Mouse (Mus musculus): Measurements from ENCODE around the gene Sf1. TPM values are rescaled to one million over a fixed set of nuclear protein-coding genes. Genes with fewer than 3 reads are reported as not detected.

The Sf1 gene
- polyA plus RNA-seq, 1 experiment from 2014 or later, result 129 TPM

DNA sequence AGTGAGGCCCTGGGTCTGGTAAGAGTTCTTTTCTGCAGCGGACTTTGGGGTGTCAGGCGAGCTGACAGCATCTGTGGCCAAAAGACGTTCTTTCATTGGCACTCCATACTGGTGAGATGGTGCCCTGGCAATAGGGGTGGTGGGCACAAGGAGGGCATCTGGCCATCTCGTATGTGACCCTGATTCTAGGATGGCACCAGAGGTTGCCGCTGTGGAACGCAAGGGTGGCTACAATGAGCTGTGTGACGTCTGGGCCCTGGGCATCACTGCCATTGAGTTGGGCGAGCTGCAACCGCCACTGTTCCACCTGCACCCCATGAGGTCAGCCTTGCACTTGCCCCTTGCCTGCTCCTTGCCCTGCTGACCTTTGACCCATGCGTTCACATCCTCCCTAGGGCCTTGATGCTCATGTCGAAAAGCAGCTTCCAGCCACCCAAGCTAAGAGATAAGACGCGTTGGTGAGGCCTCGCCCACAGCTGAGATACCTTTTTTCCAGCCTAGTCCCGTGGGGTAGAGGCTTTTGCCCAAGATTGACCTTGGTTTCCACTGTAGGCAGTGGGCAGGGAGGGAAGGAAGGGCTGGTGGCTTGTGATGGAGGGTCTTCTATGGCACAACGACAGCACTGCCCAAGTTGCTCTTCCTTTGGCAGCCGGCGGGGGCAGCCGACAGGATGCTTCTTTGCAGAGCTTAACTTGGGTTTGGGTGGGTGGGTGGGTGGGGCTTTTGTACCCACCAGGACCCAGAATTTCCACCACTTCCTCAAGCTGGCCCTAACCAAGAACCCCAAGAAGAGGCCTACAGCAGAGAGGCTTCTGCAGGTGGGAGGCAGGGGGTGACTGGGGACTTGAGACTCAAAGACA lies 20.2 kb upstream of the Sf1 start:
- no peak overlapping the region for H3K4me2 ChIP-seq (replicated peaks)
- H3K9me3 ChIP-seq, result no peaks in the 10 kb centered on the region
- ATAC-seq, result no peak
- H3K27me3 ChIP-seq (replicated peaks), result no peaks in the 10 kb centered on the region
- no peak overlapping the region for H3K27ac ChIP-seq
- peaks cover 32% of the 10 kb centered on the region for H3K36me3 ChIP-seq
- no peak overlapping the region for H3K9ac ChIP-seq
- WGBS, result 81% methylated on average over 19 of the region's 19 CpGs
- H3K4me3 ChIP-seq (replicated peaks), result no peak overlapping the region
- H3K4me1 ChIP-seq (replicated peaks), result peaks cover 20% of the 10 kb centered on the region

DNA sequence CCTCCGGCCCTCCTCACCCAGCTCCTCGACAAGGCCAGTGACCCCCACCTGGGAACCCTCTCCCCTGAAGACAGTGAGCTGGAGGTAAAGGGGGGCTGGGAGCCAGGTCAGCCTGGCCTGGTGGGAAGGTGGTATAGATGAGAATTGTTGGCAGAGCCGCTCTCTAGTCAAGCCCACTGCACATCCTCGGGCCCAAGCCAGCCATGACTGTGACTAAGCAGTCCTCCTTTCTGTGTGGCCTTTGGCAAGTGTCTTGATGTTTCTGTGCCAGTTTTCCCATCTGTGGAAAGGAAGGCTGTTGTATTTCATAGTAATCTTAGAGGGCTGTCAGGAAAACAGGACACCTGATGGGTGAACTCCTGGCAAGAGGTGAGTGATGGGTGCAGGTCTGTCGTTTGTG lies 19.5 kb upstream of the Sf1 start:
- Histone ChIP-seq H3K27ac (no peak overlapping the region), H3K4me1 (replicated peaks) (peaks cover 24% of the 10 kb centered on the region), H3K4me3 (replicated peaks) (no peak overlapping the region), H3K9me3 (no peaks in the 10 kb centered on the region), H3K4me2 (replicated peaks) (no peak overlapping the region), H3K27me3 (replicated peaks) (no peaks in the 10 kb centered on the region), H3K9ac (no peak overlapping the region), H3K36me3 (peaks cover 25% of the 10 kb centered on the region)
- WGBS, result 86% methylated on average over 5 of the region's 5 CpGs
- ATAC-seq, result no peak

DNA sequence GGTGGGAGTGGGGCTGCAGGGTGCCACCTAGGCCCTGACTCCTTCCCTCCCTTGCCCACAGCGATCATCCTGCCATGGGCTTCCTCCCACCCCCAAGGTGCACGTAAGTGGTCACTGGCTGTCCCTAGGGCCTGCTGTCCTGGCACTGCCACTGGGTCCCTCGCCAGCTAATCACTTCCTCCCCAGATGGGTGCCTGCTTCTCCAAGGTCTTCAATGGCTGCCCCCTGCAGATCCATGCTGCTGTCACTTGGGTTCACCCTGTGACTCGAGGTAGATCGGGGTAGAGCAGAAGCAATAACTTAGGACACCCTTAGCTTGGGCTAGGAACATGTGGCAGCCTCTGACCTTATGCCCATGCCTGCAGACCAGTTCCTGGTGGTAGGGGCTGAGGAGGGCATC lies 17.5 kb upstream of the Sf1 start:
- Histone ChIP-seq H3K36me3 (0 out of 2 replicates have a peak, but pooled peaks cover 13% of the 10 kb centered on the region), H3K27ac (no peak overlapping the region), H3K4me2 (replicated peaks) (no peak overlapping the region), H3K9ac (no peak overlapping the region), H3K9me3 (no peaks in the 10 kb centered on the region), H3K4me1 (replicated peaks) (peaks cover 18% of the 10 kb centered on the region), H3K27me3 (replicated peaks) (no peaks in the 10 kb centered on the region), H3K4me3 (replicated peaks) (no peak overlapping the region)
- ATAC-seq, result no peak
- 90% methylated on average over 5 of the region's 5 CpGs for WGBS

DNA sequence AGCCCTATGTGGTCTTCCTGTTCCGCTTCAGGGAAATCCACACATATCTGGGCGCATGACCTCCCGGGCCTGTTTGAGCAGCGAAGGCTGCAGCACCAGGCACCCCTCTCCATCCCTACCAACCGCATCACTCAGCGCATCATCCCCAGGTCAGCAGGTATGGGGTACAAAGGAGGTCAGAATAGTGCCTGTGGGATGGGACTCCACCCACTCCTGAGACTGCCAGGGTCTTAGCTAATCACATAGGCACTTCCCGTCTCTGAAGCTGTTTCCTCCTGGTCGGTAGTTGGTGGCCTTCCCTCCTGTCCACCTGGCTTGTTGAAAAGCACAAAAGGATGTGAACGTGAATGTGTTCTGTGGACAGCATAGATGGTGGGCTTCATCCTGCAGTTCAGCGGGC lies 16.8 kb upstream of the Sf1 start:
- H3K9ac ChIP-seq, result no peak overlapping the region
- ATAC-seq, result no peak
- 0 out of 2 replicates have a peak, but pooled peaks cover 13% of the 10 kb centered on the region for H3K36me3 ChIP-seq
- H3K27me3 ChIP-seq (replicated peaks), result no peaks in the 10 kb centered on the region
- H3K27ac ChIP-seq, result no peak overlapping the region
- H3K4me2 ChIP-seq (replicated peaks), result no peak overlapping the region
- H3K9me3 ChIP-seq, result no peaks in the 10 kb centered on the region
- 81% methylated on average over 10 of the region's 10 CpGs for WGBS
- no peak overlapping the region for H3K4me3 ChIP-seq (replicated peaks)
- peaks cover 14% of the 10 kb centered on the region for H3K4me1 ChIP-seq (replicated peaks)

DNA sequence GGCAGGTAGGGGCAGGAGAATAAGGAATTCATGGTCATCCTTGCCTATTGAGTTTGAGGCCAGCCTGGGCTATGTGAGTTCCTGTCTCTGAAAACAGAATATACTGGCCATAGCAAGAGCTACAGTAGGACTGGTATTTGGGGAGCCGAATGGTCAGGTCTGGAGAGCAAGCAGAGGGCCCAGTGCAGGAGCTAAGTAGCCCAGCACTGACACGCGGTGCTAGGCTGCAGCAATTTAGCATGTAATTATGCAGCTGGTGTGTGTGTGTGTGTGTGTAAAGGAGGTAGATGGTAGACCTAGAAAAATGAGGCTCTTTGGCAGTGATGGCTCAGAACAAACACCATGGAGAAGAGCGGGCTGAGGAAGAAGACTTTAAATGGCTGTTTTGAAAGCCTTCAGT lies 15.9 kb upstream of the Sf1 start:
- Histone ChIP-seq H3K9me3 (no peaks in the 10 kb centered on the region), H3K4me2 (replicated peaks) (no peak overlapping the region), H3K27me3 (replicated peaks) (no peaks in the 10 kb centered on the region), H3K36me3 (0 out of 2 replicates have a peak, but pooled peaks cover 13% of the 10 kb centered on the region), H3K4me1 (replicated peaks) (0 out of 2 replicates have a peak, but pooled peaks cover 12% of the 10 kb centered on the region), H3K4me3 (replicated peaks) (no peak overlapping the region), H3K27ac (no peak overlapping the region), H3K9ac (no peak overlapping the region)
- no peak for ATAC-seq
- WGBS, result 91% methylated on average over 4 of the region's 4 CpGs

DNA sequence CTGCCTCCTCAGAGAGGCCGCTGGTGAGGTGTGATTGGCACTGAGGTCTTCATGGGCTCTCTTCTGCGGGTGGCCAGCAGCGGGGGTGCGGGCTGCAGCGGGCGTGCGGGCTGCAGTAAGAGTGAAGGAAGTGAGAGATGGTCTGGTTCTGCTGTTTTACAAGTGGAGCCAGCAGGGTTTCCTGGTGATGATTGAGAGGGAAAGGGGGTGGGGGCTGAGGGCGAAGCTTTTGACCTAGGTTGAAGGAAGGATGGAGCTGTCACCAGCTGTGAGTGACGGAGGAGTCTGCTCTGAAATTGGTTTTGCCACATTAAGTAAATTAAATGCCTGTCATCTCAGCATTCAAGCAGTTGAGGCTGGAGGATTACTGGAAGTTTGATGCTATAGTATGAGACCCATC lies 14.8 kb upstream of the Sf1 start:
- ATAC-seq, result no peak
- Histone ChIP-seq H3K27me3 (replicated peaks) (no peaks in the 10 kb centered on the region), H3K9me3 (no peaks in the 10 kb centered on the region), H3K4me1 (replicated peaks) (0 out of 2 replicates have a peak, but pooled peaks cover 8% of the 10 kb centered on the region), H3K27ac (no peak overlapping the region), H3K36me3 (0 out of 2 replicates have a peak, but pooled peaks cover 13% of the 10 kb centered on the region), H3K9ac (no peak overlapping the region), H3K4me2 (replicated peaks) (no peak overlapping the region), H3K4me3 (replicated peaks) (no peak overlapping the region)
- 73% methylated on average over 9 of the region's 9 CpGs for WGBS

DNA sequence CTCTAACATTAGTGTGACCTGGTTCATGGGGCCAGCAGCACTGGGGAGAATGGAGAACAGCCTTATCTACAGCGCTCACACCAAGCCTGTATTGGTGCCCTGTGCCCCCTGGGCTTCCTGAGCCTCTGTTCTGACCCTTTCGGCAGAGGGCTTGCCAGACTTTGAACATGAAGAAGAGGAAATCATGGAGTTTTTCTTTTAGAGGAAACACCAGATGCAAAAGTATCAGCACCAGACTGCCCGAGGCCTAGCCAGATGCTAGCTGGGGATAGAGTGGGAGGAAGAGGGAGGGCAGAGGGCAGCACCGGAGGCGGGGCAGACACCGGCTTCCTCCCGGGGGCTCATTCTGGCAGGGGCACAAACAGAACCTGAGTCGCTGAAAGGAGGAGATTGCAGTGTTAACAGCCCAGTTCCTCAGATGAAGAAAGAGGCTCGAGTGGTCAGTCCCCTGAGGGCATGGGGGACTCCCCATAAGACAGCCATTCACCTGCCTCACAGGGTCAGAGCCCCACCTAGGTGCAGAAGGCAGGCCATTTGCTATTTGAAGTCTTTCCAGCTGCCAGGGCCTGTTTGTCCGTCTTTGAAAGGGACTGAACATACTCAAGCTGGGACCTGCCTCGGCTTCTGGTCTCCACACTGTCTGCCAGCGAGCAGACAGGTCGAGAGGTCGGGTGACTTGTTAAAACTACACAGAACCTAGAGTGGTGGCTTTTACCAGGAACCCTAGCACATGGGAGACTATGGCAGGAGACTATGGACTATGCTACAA lies 14.1 kb upstream of the Sf1 start:
- no peak overlapping the region for H3K4me2 ChIP-seq (replicated peaks)
- ATAC-seq, result no peak
- H3K9ac ChIP-seq, result no peak overlapping the region
- 0 out of 2 replicates have a peak, but pooled peaks cover 7% of the 10 kb centered on the region for H3K36me3 ChIP-seq
- H3K27me3 ChIP-seq (replicated peaks), result no peaks in the 10 kb centered on the region
- no peak overlapping the region for H3K4me3 ChIP-seq (replicated peaks)
- H3K9me3 ChIP-seq, result no peaks in the 10 kb centered on the region
- WGBS, result 39% methylated on average over 14 of the region's 14 CpGs
- H3K27ac ChIP-seq, result no peak overlapping the region
- 0 out of 2 replicates have a peak, but pooled peaks cover 8% of the 10 kb centered on the region for H3K4me1 ChIP-seq (replicated peaks)

DNA sequence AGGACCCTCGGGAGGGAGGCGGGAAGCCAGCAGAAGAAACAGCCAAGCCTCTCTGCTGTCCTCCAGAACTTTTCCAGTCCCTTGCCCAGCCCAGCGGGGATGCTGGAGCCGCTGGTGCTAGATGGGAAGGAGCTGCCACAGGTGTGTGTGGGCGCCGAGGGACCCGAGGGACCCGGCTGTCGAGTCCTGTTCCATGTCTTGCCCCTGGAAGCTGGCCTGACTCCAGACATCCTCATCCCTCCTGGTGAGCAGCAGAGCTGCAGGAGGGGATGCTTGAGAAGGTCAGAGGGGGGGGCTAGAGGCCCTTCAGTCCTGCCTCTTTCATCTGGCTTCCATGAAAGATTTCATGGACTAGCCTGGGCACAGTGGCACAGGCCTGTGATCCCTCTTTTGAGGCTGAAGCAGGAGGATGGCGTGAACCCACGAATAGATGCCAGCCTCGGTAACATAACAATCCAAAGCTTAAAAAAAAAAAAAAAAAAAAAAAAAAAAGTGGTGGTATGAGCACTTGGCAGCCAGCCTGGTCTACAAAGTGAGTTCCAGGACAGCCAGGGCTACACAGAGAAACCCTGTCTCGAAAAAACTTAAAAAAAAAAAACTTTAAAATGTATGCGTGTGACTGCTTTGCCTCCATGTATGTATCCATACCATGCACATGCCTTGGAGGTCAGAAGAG lies 11.9 kb upstream of the Sf1 start:
- Histone ChIP-seq H3K9me3 (no peaks in the 10 kb centered on the region), H3K4me1 (replicated peaks) (0 out of 2 replicates have a peak, but pooled peaks cover 8% of the 10 kb centered on the region), H3K9ac (no peak overlapping the region), H3K4me3 (replicated peaks) (no peak overlapping the region), H3K4me2 (replicated peaks) (no peak overlapping the region), H3K36me3 (no peaks in the 10 kb centered on the region), H3K27ac (no peak overlapping the region), H3K27me3 (replicated peaks) (no peaks in the 10 kb centered on the region)
- ATAC-seq, result no peak
- 67% methylated on average over 14 of the region's 14 CpGs for WGBS

DNA sequence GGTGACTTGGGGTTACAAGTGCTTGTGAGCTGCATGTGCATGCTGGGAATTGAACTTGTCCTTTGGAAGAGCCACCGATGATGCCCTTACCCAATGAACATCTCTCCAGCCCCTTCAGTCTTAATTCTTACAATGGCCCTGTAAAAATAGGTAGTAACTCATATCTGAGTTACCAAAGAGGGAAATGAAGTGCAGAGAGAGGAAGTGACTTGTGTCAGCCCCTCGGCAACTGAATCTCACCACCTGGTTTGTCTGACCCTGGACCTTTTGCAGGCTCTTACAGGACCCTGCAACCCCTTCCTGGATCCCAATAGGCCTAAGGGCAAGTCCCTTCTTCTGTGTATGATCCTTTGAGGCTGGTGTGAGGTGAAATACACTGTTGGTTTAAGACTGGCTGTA lies 11.4 kb upstream of the Sf1 start:
- WGBS, result 87% methylated on average over 2 of the region's 2 CpGs
- H3K9me3 ChIP-seq, result no peaks in the 10 kb centered on the region
- no peaks in the 10 kb centered on the region for H3K36me3 ChIP-seq
- ATAC-seq, result no peak
- no peaks in the 10 kb centered on the region for H3K27me3 ChIP-seq (replicated peaks)
- H3K4me2 ChIP-seq (replicated peaks), result no peak overlapping the region
- H3K9ac ChIP-seq, result no peak overlapping the region
- H3K4me3 ChIP-seq (replicated peaks), result no peak overlapping the region
- H3K27ac ChIP-seq, result no peak overlapping the region
- 0 out of 2 replicates have a peak, but pooled peaks cover 8% of the 10 kb centered on the region for H3K4me1 ChIP-seq (replicated peaks)

DNA sequence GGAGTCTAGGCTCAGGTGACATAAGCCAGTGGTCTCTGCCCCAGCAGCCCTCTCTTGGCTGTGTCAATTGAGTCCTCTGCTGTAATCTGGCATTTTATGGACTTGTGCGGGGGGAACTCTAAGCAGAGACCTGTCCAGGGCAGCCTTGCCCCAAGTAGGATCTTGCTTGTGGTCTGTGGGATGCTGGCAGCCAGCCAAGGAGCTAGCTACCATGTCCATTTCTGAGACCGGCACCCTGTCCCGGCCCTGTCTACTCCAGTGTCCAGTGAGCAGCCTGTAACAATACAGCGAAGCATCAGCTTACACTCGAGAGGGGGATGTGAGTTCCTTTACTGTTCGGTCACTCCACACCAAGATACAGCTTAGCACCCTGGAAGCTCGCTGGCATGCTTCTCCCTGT lies 9.5 kb upstream of the Sf1 start:
- H3K9ac ChIP-seq, result no peak overlapping the region
- no peak overlapping the region for H3K4me2 ChIP-seq (replicated peaks)
- 86% methylated on average over 7 of the region's 7 CpGs for WGBS
- no peak overlapping the region for H3K4me3 ChIP-seq (replicated peaks)
- H3K9me3 ChIP-seq, result no peaks in the 10 kb centered on the region
- H3K27ac ChIP-seq, result no peak overlapping the region
- no peak for ATAC-seq
- H3K27me3 ChIP-seq (replicated peaks), result no peaks in the 10 kb centered on the region
- H3K4me1 ChIP-seq (replicated peaks), result 0 out of 2 replicates have a peak, but pooled peaks cover 5% of the 10 kb centered on the region
- H3K36me3 ChIP-seq, result no peaks in the 10 kb centered on the region

DNA sequence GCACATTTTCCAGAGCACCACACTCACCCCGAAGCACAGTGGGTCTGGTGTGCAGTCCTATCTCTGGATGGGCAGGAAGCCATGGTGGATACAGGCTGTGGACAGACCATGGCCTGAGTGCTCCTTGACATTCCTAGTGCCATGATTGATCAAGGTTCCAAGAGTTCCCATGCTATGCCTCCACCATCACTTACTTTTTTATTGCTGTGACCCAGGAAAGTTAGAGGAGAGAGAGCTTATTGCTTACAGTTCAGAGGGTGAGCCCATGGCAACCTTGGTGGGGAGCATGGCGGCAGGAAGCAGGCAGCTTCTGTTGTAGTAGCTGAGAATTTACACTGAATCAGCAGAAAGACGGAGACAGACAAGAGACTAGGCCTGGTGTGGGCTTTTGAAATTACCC lies 2.2 kb upstream of the Sf1 start:
- 92% methylated on average over 3 of the region's 3 CpGs for WGBS
- Histone ChIP-seq H3K27me3 (replicated peaks) (no peaks in the 10 kb centered on the region), H3K9ac (no peak overlapping the region), H3K9me3 (no peaks in the 10 kb centered on the region), H3K4me1 (replicated peaks) (peaks cover 9% of the 10 kb centered on the region), H3K4me2 (replicated peaks) (no peak overlapping the region), H3K36me3 (peaks cover 4% of the 10 kb centered on the region; the same call in 1 of the 2 replicates), H3K27ac (no peak overlapping the region), H3K4me3 (replicated peaks) (no peak overlapping the region)
- no peak for ATAC-seq

DNA sequence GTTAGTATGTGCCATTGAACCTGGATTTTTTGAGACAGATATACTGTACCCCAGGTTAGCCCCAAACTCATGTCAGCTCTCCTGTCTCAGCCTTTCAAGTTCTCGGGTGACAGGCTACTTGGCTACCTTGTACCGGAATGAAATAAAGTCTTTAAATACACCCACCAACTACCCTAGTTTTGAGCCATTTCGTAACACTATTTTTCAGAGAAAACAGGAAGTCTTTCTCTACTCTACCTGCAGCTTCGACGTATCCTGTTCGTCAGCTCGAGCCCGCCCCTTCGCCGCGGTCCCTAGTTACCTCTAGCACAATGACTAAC lies 439 bp upstream of the Sf1 start:
- peak overlapping the region; percentile 96 for H3K4me3 ChIP-seq (replicated peaks)

More for the DNA sequence above, 439 bp upstream of the Sf1 start:
- no peaks in the 10 kb centered on the region for H3K9me3 ChIP-seq
- no peak for ATAC-seq
- under 1% methylated on average over 11 of the region's 11 CpGs for WGBS
- peak overlapping the region; percentile 13; the same call in 1 of the 2 replicates for H3K27ac ChIP-seq
- H3K9ac ChIP-seq, result 0 out of 2 replicates have a peak overlapping the region, but pooled peaks have one; percentile 11
- H3K4me1 ChIP-seq (replicated peaks), result peaks cover 9% of the 10 kb centered on the region
- H3K27me3 ChIP-seq (replicated peaks), result no peaks in the 10 kb centered on the region
- peak overlapping the region; percentile 53 for H3K4me2 ChIP-seq (replicated peaks)
- H3K36me3 ChIP-seq, result peaks cover 9% of the 10 kb centered on the region
